ENCODE assay signal across 10 mouse cellular contexts in genomic region chr3:138859166-138859565, GRCm38 (mm10).
DNase-seq lines count a peak whose midpoint lies in the region; ATAC-seq and TF ChIP-seq lines count a peak whose summit lies in the region.
"Had no signal": no experiment of that assay in that cellular context is flagged by ENCODE, and none has a peak within 500 bp of the region (broad histone marks: within the 10 kb centered on the region; RNA-seq: fewer than 3 reads in every experiment).

No protein-coding gene starts in this region.

- peak; percentile 3 for ATAC-seq in Patski

- no peak for TF ChIP-seq CTCF in Patski (IDR thresholded peaks at IDR 0.05)

- peak; percentile 74 for DNase-seq in heart, adult 11 months
- DNase-seq in heart, adult 9 months (ENCODE audit: low spot score in 2 of 2) = no peak
- no peak for DNase-seq in Patski (ENCODE audit: low read depth, low spot score)
- DNase-seq in cerebellum, postnatal 36 days = peak; percentile 70 to 74
- DNase-seq in layer of hippocampus, postnatal 36 days = peak; percentile 52 to 55
- DNase-seq in retina, embryonic 14.5 days (ENCODE audit: low spot score) = no peak
- DNase-seq in frontal cortex, postnatal 10 days (ENCODE audit: low spot score in 2 of 2) = no peak
- DNase-seq in embryo, embryonic 9.5 days (ENCODE audit: extremely low spot score) = no peak
- DNase-seq: kidney, adult 11 months had no signal

- POLR2A ChIA-PET in Patski (lab: Charles Lee) = no interaction called here

- in situ Hi-C loops in Patski (cut with MboI; ENCODE audit: low pct_unique_long_range_greater_than_20kb) = no loop called here

- CTCF ChIA-PET in Patski (lab: Charles Lee) = no interaction called here

- no peaks in the 10 kb centered on the region for H3K27me3 ChIP-seq in Patski
- H3K27me3 ChIP-seq: liver, embryonic 15.5 days had no signal

Comparison
In these comparisons a context has a peak if more than half of its experiments do, and no peak if none do; other contexts are left out.
1. DNase-seq: peak in heart, adult 11 months (single experiment), cerebellum, postnatal 36 days (2 of 2) and layer of hippocampus, postnatal 36 days (2 of 2); none in heart, adult 9 months (0 of 2), Patski (single experiment), retina, embryonic 14.5 days (single experiment), frontal cortex, postnatal 10 days (0 of 2) and embryo, embryonic 9.5 days (single experiment).